Mouse (Mus musculus) brain, embryonic 14.5 days (tissue): Measurements from ENCODE around the gene Gm49333. TPM values are rescaled to one million over a fixed set of nuclear protein-coding genes. Genes with fewer than 3 reads are reported as not detected.

Source experiments
- DNase-seq: peaks from one replicate; pipeline ENCODE4 v3.0.0-alpha.2; 2011; ENCODE audit warnings: low read depth
- CTCF ChIP-seq: fragments of 200-500 bp; IDR thresholded peaks from 2 replicates; pipeline ENCODE4 v1.5.1; 2012; ENCODE audit warnings: inconsistent platforms, mild to moderate bottlenecking, moderate library complexity, borderline replicate concordance; ENCODE audit not compliant: insufficient read depth, insufficient read length; ENCODE audit errors: extremely low read depth
- POLR2A ChIP-seq: fragments of 200-500 bp; IDR thresholded peaks from 2 replicates; pipeline ENCODE4 v1.6.1; 2012; ENCODE audit warnings: mild to moderate bottlenecking, inconsistent platforms, borderline replicate concordance; ENCODE audit not compliant: poor library complexity, insufficient read depth, insufficient read length, severe bottlenecking; ENCODE audit errors: extremely low read depth
- polyA plus RNA-seq: library from polyadenylated mRNA; depleted of rRNA; stranded (reverse); fragments of >200 nt; gene quantifications from 2 replicates; pipeline ENCODE4 v1.2.3, GENCODE M21; 2012; rRNA removed

Gm49333 gene
- polyA plus RNA-seq, 1 experiment = not detected

- TF ChIP-seq POLR2A = no peak
- no peak for TF ChIP-seq CTCF
- DNase-seq = peak; percentile 79
These were observed 83.4 kb downstream of the Gm49333 start for GRCm38 (mm10) chr16:20694781-20695180.

Other genes with a start within 250 kb of the Gm49333 start
- gene Abcc5, start 185.2 kb upstream of the Gm49333 start, polyA plus RNA-seq = 269 and 333 TPM in 2 replicates
- gene Eif2b5, start 112.8 kb upstream of the Gm49333 start, polyA plus RNA-seq = 56.7 and 61.0 TPM in 2 replicates
- 63.6 and 109 TPM in 2 replicates for gene Dvl3, start 94.6 kb upstream of the Gm49333 start, polyA plus RNA-seq
- 1,266 and 1,281 TPM in 2 replicates for gene Ap2m1, start 76.1 kb upstream of the Gm49333 start, polyA plus RNA-seq
- gene Abcf3, start 63.0 kb upstream of the Gm49333 start, polyA plus RNA-seq = 67.5 TPM in 2 replicates
- gene Vwa5b2, start 22.1 kb upstream of the Gm49333 start, polyA plus RNA-seq = 28.2 and 44.7 TPM in 2 replicates
- gene Eef1akmt4, start within 50 bp of the Gm49333 start, polyA plus RNA-seq = 9.2 and 16.4 TPM in 2 replicates
- gene Alg3, start 125 bp downstream of the Gm49333 start, polyA plus RNA-seq = 30.5 and 31.6 TPM in 2 replicates
- 82.1 and 103 TPM in 2 replicates for gene Camk2n2, start 9.7 kb downstream of the Gm49333 start, polyA plus RNA-seq
- 27.3 and 27.7 TPM in 2 replicates for gene Ece2, start 18.2 kb downstream of the Gm49333 start, polyA plus RNA-seq
- gene Psmd2, start 40.0 kb downstream of the Gm49333 start, polyA plus RNA-seq = 215 and 226 TPM in 2 replicates
- gene Eif4g1, start 56.7 kb downstream of the Gm49333 start, polyA plus RNA-seq = 231 and 269 TPM in 2 replicates
- 53.5 and 74.8 TPM in 2 replicates for gene Fam131a, start 81.6 kb downstream of the Gm49333 start, polyA plus RNA-seq
- gene Polr2h, start 106.1 kb downstream of the Gm49333 start, polyA plus RNA-seq = 51.9 and 66.5 TPM in 2 replicates
- gene Clcn2, start 106.1 kb downstream of the Gm49333 start, polyA plus RNA-seq = 80.4 and 100 TPM in 2 replicates
- 24.6 and 30.0 TPM in 2 replicates for gene Chrd, start 121.5 kb downstream of the Gm49333 start, polyA plus RNA-seq
- 2.8 and 3.6 TPM in 2 replicates for gene Thpo, start 122.9 kb downstream of the Gm49333 start, polyA plus RNA-seq